Mouse (Mus musculus): ENCODE measurements at regions not wholly inside any gene's neighbourhood (a gene's known extent, or its start where the extent isn't known, plus 50 kb on each side); places are given as distances from the start of the nearest gene placed in this dataset.
A peak's percentile ranks its signal among the peaks of the same experiment; 100 is the strongest.

DNA sequence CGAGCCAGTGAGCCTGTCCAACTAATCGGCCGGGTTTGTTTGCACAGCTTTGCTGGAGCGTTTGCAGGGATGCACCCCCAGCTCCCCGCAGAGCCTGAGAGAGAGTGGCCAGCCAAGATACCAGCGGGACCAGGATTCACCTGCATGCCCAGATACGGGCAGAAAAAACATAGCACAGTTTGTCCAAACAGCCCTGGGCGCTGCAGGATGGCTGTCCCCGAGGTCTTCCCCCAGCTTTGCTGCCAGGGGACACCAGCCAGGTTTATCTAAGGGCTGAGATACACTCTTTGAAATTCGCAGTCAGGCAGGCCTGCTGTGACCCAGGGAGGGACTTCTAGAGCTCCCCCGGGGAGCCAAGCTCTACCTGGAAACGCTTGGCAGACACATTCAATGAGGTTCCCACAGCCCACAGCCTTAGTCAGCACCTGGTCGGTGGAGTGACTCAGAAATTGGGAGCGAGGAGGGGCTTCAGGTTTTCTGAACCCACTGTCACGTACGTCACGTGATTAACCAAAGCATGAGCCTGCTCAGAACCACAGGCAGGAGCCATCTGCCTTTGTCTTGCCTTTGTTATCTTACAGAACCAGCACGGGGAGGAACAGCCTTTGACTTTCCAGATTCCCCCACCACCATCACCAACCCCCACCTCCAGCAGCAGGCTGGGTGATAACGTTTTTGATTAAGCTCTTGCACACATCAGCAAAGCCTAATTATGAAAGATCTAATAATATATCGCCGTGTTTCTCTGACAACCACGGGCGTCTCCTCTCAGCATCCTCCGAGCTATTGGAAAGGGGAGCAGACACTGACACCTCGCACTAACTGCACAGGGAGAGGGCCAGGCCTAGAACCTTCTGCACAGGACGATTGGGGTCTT lies 172.1 kb downstream of the Efnb2 start:
- 4% methylated on average over 26 of the region's 26 CpGs for WGBS
- peaks cover 36% of the 10 kb centered on the region for H3K4me1 ChIP-seq (replicated peaks; ENCODE audit: control insufficient read depth, insufficient read depth, low read length)
- H3K27me3 ChIP-seq (ENCODE audit: control insufficient read depth, insufficient read depth, low read length), result no peaks in the 10 kb centered on the region
- H3K36me3 ChIP-seq (replicated peaks; ENCODE audit: control insufficient read depth, insufficient read depth), result no peaks in the 10 kb centered on the region
- no peaks in the 10 kb centered on the region for H3K9me3 ChIP-seq (ENCODE audit: control insufficient read depth, low read length)
- peak overlapping the region; percentile 49 for H3K4me2 ChIP-seq (replicated peaks)
- peak overlapping the region; percentile 47 for H3K9ac ChIP-seq
- ATAC-seq (ENCODE audit: low FRiP score) (peak; percentile 78), DNase-seq (ENCODE audit: low spot score) (peak; percentile 57)
- peak overlapping the region; percentile 76 for H3K27ac ChIP-seq
- 0 out of 2 replicates have a peak overlapping the region, but pooled peaks have one; percentile 3 for H3K4me3 ChIP-seq (replicated peaks; ENCODE audit: low read length)

DNA sequence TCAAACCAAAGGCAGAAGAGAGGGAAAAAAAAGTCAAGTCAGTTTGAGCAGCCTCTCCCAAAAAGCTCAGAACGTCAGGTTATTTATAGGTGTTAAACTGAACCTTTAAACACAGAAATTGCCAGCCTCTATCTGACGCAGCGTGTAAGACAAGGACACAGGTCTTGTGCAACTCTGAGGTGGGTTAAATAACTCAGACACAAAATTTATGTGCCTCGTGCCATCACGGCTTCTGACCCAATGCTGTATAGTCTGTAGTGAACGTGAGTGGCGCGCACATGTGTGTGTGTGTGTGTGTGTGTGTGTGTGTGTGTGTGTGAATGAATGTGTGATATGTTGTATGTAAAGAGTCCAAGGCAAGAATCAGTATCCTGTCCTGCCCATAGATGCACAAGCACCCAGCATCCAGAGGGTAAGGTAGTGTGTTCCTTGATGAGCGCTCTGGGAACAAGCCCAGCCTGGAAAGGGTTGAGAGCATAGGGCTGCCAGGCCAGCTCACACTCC lies 172.8 kb downstream of the Efnb2 start:
- Histone ChIP-seq H3K27me3 (ENCODE audit: control insufficient read depth, insufficient read depth, low read length) (no peaks in the 10 kb centered on the region), H3K4me3 (replicated peaks; ENCODE audit: low read length) (no peak overlapping the region), H3K9me3 (ENCODE audit: control insufficient read depth, low read length) (no peaks in the 10 kb centered on the region), H3K4me2 (replicated peaks) (peak overlapping the region; percentile 49), H3K4me1 (replicated peaks; ENCODE audit: control insufficient read depth, insufficient read depth, low read length) (peaks cover 42% of the 10 kb centered on the region), H3K27ac (peak overlapping the region; percentile 76), H3K9ac (no peak overlapping the region; the same call in 1 of the 2 replicates), H3K36me3 (replicated peaks; ENCODE audit: control insufficient read depth, insufficient read depth) (no peaks in the 10 kb centered on the region)
- 28% methylated on average over 9 of the region's 9 CpGs for WGBS
- ATAC-seq (ENCODE audit: low FRiP score), result peak; percentile 66; the same call in 1 of the 2 replicates
- no peak for DNase-seq (ENCODE audit: low spot score)

DNA sequence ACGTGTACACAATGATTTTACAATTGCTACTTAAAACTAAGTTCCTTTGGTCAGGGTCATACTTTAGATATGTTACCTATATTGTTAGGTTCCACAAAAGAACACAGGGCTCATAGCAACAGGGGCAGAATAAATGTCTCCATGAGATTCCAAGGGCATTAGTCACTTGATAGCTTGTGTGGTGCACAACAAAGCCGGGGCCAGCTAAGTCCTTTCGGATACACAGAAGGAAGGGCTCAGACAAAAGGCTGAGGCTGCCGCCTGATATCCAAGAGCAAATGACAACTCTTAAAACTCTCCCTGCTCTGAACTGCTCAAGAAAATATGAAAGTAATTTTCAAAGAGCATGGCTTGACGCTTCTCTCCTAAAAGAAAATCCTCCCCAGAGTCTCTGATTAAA lies 173.3 kb downstream of the Efnb2 start:
- 11% methylated on average over 5 of the region's 5 CpGs for WGBS
- H3K36me3 ChIP-seq (replicated peaks; ENCODE audit: control insufficient read depth, insufficient read depth), result no peaks in the 10 kb centered on the region
- no peak overlapping the region for H3K4me3 ChIP-seq (replicated peaks; ENCODE audit: low read length)
- ATAC-seq (ENCODE audit: low FRiP score), result no peak
- no peaks in the 10 kb centered on the region for H3K9me3 ChIP-seq (ENCODE audit: control insufficient read depth, low read length)
- DNase-seq (ENCODE audit: low spot score), result no peak
- H3K9ac ChIP-seq, result no peak overlapping the region
- peaks cover 42% of the 10 kb centered on the region for H3K4me1 ChIP-seq (replicated peaks; ENCODE audit: control insufficient read depth, insufficient read depth, low read length)
- H3K27ac ChIP-seq, result no peak overlapping the region
- no peaks in the 10 kb centered on the region for H3K27me3 ChIP-seq (ENCODE audit: control insufficient read depth, insufficient read depth, low read length)
- no peak overlapping the region for H3K4me2 ChIP-seq (replicated peaks)

DNA sequence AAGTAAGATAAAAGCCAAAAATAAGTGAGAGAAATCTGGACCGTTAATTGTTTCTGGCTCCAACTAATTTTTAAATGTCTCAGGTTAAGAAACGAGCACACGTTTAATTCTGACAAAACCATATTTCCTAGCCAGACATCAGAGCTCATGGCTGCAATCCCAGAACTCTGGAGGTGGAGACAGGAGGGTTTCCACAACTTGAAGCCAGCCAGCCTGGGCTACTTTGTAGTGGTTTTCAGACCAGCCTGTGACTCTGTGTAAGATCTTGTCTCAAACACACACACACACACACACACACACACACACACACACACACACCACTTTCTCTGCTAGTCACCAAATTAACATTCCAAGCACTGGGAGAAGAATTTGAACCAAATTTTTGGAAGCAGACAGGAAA lies 174.2 kb downstream of the Efnb2 start:
- Histone ChIP-seq H3K4me1 (replicated peaks; ENCODE audit: control insufficient read depth, insufficient read depth, low read length) (peaks cover 42% of the 10 kb centered on the region), H3K4me3 (replicated peaks; ENCODE audit: low read length) (no peak overlapping the region), H3K36me3 (replicated peaks; ENCODE audit: control insufficient read depth, insufficient read depth) (no peaks in the 10 kb centered on the region), H3K9ac (no peak overlapping the region), H3K4me2 (replicated peaks) (no peak overlapping the region), H3K27me3 (ENCODE audit: control insufficient read depth, insufficient read depth, low read length) (no peaks in the 10 kb centered on the region), H3K27ac (no peak overlapping the region), H3K9me3 (ENCODE audit: control insufficient read depth, low read length) (no peaks in the 10 kb centered on the region)
- ATAC-seq (ENCODE audit: low FRiP score), result no peak
- 67% methylated on average over 3 of the region's 3 CpGs for WGBS
- DNase-seq (ENCODE audit: low spot score), result no peak

DNA sequence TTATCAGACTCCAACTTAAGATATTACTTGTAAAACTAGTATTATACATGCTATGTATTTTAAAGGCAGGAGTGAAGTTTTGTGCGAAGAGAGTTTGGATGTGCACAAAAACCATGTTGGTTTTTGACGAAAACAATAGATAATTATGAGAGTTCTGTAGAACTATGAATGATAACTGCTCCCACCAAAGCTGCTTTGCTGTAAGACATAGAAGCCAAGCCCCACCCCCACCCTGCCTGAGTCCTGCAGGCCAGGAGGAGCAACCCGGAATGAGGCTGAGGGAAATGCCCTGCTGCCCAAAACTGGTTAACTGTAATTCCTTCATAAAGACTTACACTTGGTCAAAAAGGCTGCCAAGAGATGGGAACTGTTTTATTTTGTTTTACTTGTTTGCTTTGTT lies 175.8 kb downstream of the Efnb2 start:
- WGBS, result 46% methylated on average over 3 of the region's 3 CpGs
- H3K4me3 ChIP-seq (replicated peaks; ENCODE audit: low read length), result no peak overlapping the region
- no peak overlapping the region for H3K27ac ChIP-seq
- H3K9ac ChIP-seq, result no peak overlapping the region
- H3K4me2 ChIP-seq (replicated peaks), result no peak overlapping the region
- no peaks in the 10 kb centered on the region for H3K9me3 ChIP-seq (ENCODE audit: control insufficient read depth, low read length)
- H3K36me3 ChIP-seq (replicated peaks; ENCODE audit: control insufficient read depth, insufficient read depth), result no peaks in the 10 kb centered on the region
- ATAC-seq (ENCODE audit: low FRiP score), result no peak
- no peaks in the 10 kb centered on the region for H3K27me3 ChIP-seq (ENCODE audit: control insufficient read depth, insufficient read depth, low read length)
- peaks cover 40% of the 10 kb centered on the region for H3K4me1 ChIP-seq (replicated peaks; ENCODE audit: control insufficient read depth, insufficient read depth, low read length)
- DNase-seq (ENCODE audit: low spot score), result no peak

DNA sequence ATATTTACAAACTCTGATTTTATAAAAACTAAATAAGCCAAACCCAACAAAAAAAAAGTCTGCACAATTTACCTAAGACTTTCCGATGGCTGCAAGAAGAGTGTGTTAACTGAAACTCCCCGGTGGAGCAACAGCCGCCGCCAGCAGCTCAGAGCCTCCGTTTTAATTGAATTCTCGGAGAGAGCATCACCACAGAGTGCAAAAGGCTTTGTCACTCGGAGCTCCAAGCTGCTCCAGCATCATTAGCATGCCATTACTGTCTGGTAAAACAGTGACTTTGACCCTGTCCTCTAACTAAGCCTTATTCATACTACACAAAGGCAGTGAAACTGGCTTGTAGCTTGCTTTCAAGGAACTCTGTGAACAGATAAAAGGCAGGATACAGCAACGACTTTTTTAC lies 176.5 kb downstream of the Efnb2 start:
- 2% methylated on average over 8 of the region's 8 CpGs for WGBS
- 0 out of 2 replicates have a peak overlapping the region, but pooled peaks have one; percentile 32 for H3K27ac ChIP-seq
- peak overlapping the region; percentile 16; the same call in 1 of the 2 replicates for H3K9ac ChIP-seq
- ATAC-seq (ENCODE audit: low FRiP score) (peak; percentile 74), DNase-seq (ENCODE audit: low spot score) (peak; percentile 63)
- H3K9me3 ChIP-seq (ENCODE audit: control insufficient read depth, low read length), result no peaks in the 10 kb centered on the region
- H3K4me3 ChIP-seq (replicated peaks; ENCODE audit: low read length), result no peak overlapping the region
- H3K27me3 ChIP-seq (ENCODE audit: control insufficient read depth, insufficient read depth, low read length), result no peaks in the 10 kb centered on the region
- H3K36me3 ChIP-seq (replicated peaks; ENCODE audit: control insufficient read depth, insufficient read depth), result no peaks in the 10 kb centered on the region
- H3K4me2 ChIP-seq (replicated peaks), result peak overlapping the region; percentile 9; the same call in 1 of the 2 replicates
- H3K4me1 ChIP-seq (replicated peaks; ENCODE audit: control insufficient read depth, insufficient read depth, low read length), result peaks cover 33% of the 10 kb centered on the region

DNA sequence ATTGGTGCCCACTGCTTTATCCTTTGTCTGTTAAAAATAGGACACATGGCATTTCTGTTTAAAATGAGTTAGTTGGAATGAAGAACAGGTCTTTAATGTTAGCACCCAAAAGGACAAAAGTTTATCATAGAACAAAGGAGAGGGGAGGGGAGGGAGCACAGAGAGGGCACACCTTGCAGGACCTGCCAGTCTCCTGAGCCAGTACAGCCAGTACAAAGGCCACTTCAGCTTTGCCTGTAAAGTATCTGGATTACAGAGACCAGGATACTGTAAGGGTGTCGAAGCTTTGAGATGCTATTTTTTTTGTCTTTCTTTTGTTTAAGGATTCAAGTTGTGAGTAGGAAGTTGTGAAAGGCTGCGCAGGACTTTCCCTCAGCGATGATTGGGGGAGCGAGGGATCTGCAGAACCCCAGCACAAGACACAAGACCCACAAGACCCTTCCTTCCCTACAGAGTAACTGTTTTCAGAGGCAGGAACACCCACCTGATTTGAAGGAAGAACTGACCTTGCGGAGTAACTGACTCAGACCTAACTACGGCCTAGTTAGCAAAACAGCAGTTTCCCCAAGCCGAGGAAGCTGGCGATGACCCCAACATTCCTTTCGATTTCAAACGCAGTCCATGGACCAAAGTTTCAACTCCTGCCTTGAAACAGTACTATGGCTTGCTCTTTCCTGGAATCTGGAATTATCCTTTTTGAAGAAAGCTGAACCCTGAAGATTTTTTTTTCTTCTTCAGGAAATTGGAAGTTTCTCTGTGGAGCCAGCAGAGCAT lies 178.1 kb downstream of the Efnb2 start:
- WGBS, result 64% methylated on average over 10 of the region's 10 CpGs
- ATAC-seq (ENCODE audit: low FRiP score) (no peak), DNase-seq (ENCODE audit: low spot score) (no peak)
- Histone ChIP-seq H3K27me3 (ENCODE audit: control insufficient read depth, insufficient read depth, low read length) (no peaks in the 10 kb centered on the region), H3K4me2 (replicated peaks) (no peak overlapping the region), H3K9me3 (ENCODE audit: control insufficient read depth, low read length) (no peaks in the 10 kb centered on the region), H3K4me1 (replicated peaks; ENCODE audit: control insufficient read depth, insufficient read depth, low read length) (peaks cover 17% of the 10 kb centered on the region), H3K4me3 (replicated peaks; ENCODE audit: low read length) (no peak overlapping the region), H3K27ac (no peak overlapping the region), H3K9ac (no peak overlapping the region), H3K36me3 (replicated peaks; ENCODE audit: control insufficient read depth, insufficient read depth) (no peaks in the 10 kb centered on the region)

DNA sequence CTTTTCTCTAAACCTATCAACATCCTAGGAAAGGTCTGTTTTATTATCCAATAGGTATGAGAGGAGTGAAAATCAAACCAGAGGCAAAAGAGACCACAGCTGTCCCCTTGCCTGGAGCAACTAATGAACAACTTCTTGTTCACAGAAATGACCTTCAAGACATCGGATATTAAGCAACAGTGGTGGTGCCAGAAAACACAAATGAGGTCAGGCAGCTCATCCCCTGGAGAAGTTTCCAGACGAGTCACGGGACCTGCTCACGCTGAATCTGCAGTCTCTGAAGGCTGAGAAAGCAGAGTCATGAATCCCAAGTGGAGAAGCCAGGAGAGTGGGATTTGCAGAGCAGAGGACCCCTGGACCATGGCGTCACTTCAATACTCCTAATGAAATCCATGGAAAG lies 183.6 kb downstream of the Efnb2 start:
- no peaks in the 10 kb centered on the region for H3K36me3 ChIP-seq (replicated peaks; ENCODE audit: control insufficient read depth, insufficient read depth)
- ATAC-seq (ENCODE audit: low FRiP score) (no peak), DNase-seq (ENCODE audit: low spot score) (no peak)
- no peaks in the 10 kb centered on the region for H3K9me3 ChIP-seq (ENCODE audit: control insufficient read depth, low read length)
- H3K4me1 ChIP-seq (replicated peaks; ENCODE audit: control insufficient read depth, insufficient read depth, low read length), result no peaks in the 10 kb centered on the region
- WGBS, result 74% methylated on average over 5 of the region's 5 CpGs
- H3K27ac ChIP-seq, result no peak overlapping the region
- H3K4me2 ChIP-seq (replicated peaks), result no peak overlapping the region
- H3K27me3 ChIP-seq (ENCODE audit: control insufficient read depth, insufficient read depth, low read length), result no peaks in the 10 kb centered on the region
- no peak overlapping the region for H3K9ac ChIP-seq
- no peak overlapping the region for H3K4me3 ChIP-seq (replicated peaks; ENCODE audit: low read length)

DNA sequence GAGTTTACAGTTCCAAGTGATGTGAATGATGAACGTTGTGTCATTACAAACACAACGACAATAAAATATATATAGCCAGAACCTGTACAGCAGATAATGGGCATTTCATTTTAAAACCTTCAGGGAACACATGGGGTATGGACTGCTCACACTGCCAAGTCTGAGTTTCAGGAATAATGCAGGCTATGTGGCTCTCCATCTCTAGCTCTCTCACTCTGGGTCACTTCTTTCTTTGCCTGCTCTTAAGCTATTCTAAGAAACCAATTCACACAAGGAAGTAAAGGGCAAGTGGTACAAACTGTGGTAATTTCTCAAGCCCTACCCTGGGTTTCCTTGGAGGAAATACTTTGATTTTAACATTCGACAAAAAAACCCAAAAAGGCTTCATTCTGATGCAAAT lies 192.5 kb downstream of the Efnb2 start:
- H3K27me3 ChIP-seq (ENCODE audit: control insufficient read depth, insufficient read depth, low read length), result no peaks in the 10 kb centered on the region
- H3K36me3 ChIP-seq (replicated peaks; ENCODE audit: control insufficient read depth, insufficient read depth), result no peaks in the 10 kb centered on the region
- H3K9me3 ChIP-seq (ENCODE audit: control insufficient read depth, low read length), result no peaks in the 10 kb centered on the region
- WGBS, result 51% methylated on average over 3 of the region's 3 CpGs
- H3K4me3 ChIP-seq (replicated peaks; ENCODE audit: low read length), result no peak overlapping the region
- DNase-seq (ENCODE audit: low spot score), result no peak
- no peak overlapping the region for H3K9ac ChIP-seq
- H3K27ac ChIP-seq, result no peak overlapping the region
- 0 out of 2 replicates have a peak, but pooled peaks cover 7% of the 10 kb centered on the region for H3K4me1 ChIP-seq (replicated peaks; ENCODE audit: control insufficient read depth, insufficient read depth, low read length)
- ATAC-seq (ENCODE audit: low FRiP score), result no peak; the same call in 1 of the 2 replicates
- H3K4me2 ChIP-seq (replicated peaks), result no peak overlapping the region
